Mouse (Mus musculus) forebrain, embryonic 15.5 days (tissue): ENCODE data around the gene Ccdc38. TPM values are rescaled to one million over a fixed set of nuclear protein-coding genes. Genes with fewer than 3 reads are reported as not detected.

Experiments
- ATAC-seq: fragments of 200-750 bp; cut with Nextera tagmentation; replicated peaks from 2 replicates; pipeline ENCODE4 v1.8.0; 2017; ENCODE audit warnings: mild to moderate bottlenecking, moderate TSS enrichment, moderate library complexity
- H3K27ac ChIP-seq: fragments of 300-500 bp; sonication (generic); replicated peaks from 2 replicates; pipeline ENCODE4 v1.5.1; 2015; ENCODE audit warnings: mild to moderate bottlenecking, inconsistent platforms
- H3K27me3 ChIP-seq: fragments of 300-500 bp; sonication (generic); 2 replicates; pipeline ENCODE4 v1.6.1; 2015; ENCODE audit warnings: inconsistent platforms
- H3K36me3 ChIP-seq: fragments of 300-500 bp; sonication (generic); 2 replicates; pipeline ENCODE4 v1.6.1; 2015; ENCODE audit warnings: mild to moderate bottlenecking, inconsistent platforms
- H3K4me1 ChIP-seq: fragments of 300-500 bp; sonication (generic); 2 replicates; pipeline ENCODE4 v1.6.1; 2015; ENCODE audit warnings: inconsistent platforms
- H3K4me2 ChIP-seq: fragments of 300-500 bp; sonication (generic); replicated peaks from 2 replicates; pipeline ENCODE4 v1.6.1; 2015; ENCODE audit warnings: mild to moderate bottlenecking, inconsistent platforms
- H3K4me3 ChIP-seq: fragments of 300-500 bp; sonication (generic); 2 replicates; pipeline ENCODE4 v1.5.1; 2015; ENCODE audit warnings: mild to moderate bottlenecking, inconsistent platforms
- H3K9ac ChIP-seq: fragments of 300-500 bp; sonication (generic); replicated peaks from 2 replicates; pipeline ENCODE4 v1.6.1; 2015; ENCODE audit warnings: mild to moderate bottlenecking, inconsistent platforms
- H3K9me3 ChIP-seq: fragments of 300-500 bp; sonication (generic); 2 replicates; pipeline ENCODE4 v1.6.1; 2016; ENCODE audit warnings: inconsistent platforms
- WGBS: fragments of 180-500 bp; shearing (Covaris S2); methylation state at CpG from one replicate; pipeline ENCODE4 v1.1.7; 2015; ENCODE audit warnings: mixed read lengths; 5-methylcytosine and 5-hydroxymethylcytosine counted together
- polyA plus RNA-seq: library from polyadenylated mRNA; unstranded; fragments of >200 nt; fragmentation: Nextera tagmentation; extraction: Ambion mirVana; gene quantifications from 2 replicates; pipeline ENCODE4 v1.2.1, GENCODE M21; 2015

The Ccdc38 gene
- polyA plus RNA-seq, 1 experiment from 2014 or later = 0.51 TPM

GRCm38 (mm10) chr10:93620438-93621179, 80.2 kb downstream of the Ccdc38 start:
- H3K4me1 ChIP-seq = no peaks in the 10 kb centered on the region
- H3K27ac ChIP-seq = no peak overlapping the region
- H3K36me3 ChIP-seq = no peaks in the 10 kb centered on the region
- H3K4me2 ChIP-seq = no peak overlapping the region
- no peak for ATAC-seq
- no peak overlapping the region for H3K4me3 ChIP-seq
- no peaks in the 10 kb centered on the region for H3K27me3 ChIP-seq
- 78% methylated on average over 7 of the region's 7 CpGs for WGBS
- H3K9me3 ChIP-seq = no peaks in the 10 kb centered on the region
- no peak overlapping the region for H3K9ac ChIP-seq

- 69% methylated on average over 9 of the region's 9 CpGs for WGBS
Observed at GRCm38 (mm10) chr10:93623725-93624124, 83.3 kb downstream of the Ccdc38 start.

GRCm38 (mm10) chr10:93624151-93624550, 83.7 kb downstream of the Ccdc38 start:
- Histone ChIP-seq H3K27ac (no peak overlapping the region), H3K4me2 (no peak overlapping the region), H3K9ac (no peak overlapping the region), H3K4me1 (no peaks in the 10 kb centered on the region), H3K27me3 (no peaks in the 10 kb centered on the region), H3K36me3 (no peaks in the 10 kb centered on the region), H3K9me3 (no peaks in the 10 kb centered on the region), H3K4me3 (no peak overlapping the region)
- ATAC-seq = no peak
- WGBS = 90% methylated on average over 10 of the region's 10 CpGs

More at GRCm38 (mm10) chr10:93623725-93624124, 83.3 kb downstream of the Ccdc38 start:
- no peak overlapping the region for H3K27ac ChIP-seq
- no peaks in the 10 kb centered on the region for H3K27me3 ChIP-seq
- H3K36me3 ChIP-seq = no peaks in the 10 kb centered on the region
- no peaks in the 10 kb centered on the region for H3K4me1 ChIP-seq
- H3K9ac ChIP-seq = no peak overlapping the region
- H3K9me3 ChIP-seq = no peaks in the 10 kb centered on the region
- H3K4me3 ChIP-seq = no peak overlapping the region
- no peak for ATAC-seq
- no peak overlapping the region for H3K4me2 ChIP-seq

- Histone ChIP-seq H3K4me2 (no peak overlapping the region), H3K27me3 (no peaks in the 10 kb centered on the region), H3K4me3 (no peak overlapping the region), H3K27ac (no peak overlapping the region), H3K9ac (no peak overlapping the region), H3K9me3 (no peaks in the 10 kb centered on the region), H3K36me3 (no peaks in the 10 kb centered on the region), H3K4me1 (no peaks in the 10 kb centered on the region)
- 97% methylated on average over 5 of the region's 5 CpGs for WGBS
- no peak for ATAC-seq
Observed at GRCm38 (mm10) chr10:93630310-93630709, 89.9 kb downstream of the Ccdc38 start.

- no peak for ATAC-seq
- no peaks in the 10 kb centered on the region for H3K4me1 ChIP-seq
- no peaks in the 10 kb centered on the region for H3K27me3 ChIP-seq
- no peaks in the 10 kb centered on the region for H3K36me3 ChIP-seq
- H3K4me2 ChIP-seq = no peak overlapping the region
- H3K9ac ChIP-seq = no peak overlapping the region
- H3K27ac ChIP-seq = no peak overlapping the region
- no peaks in the 10 kb centered on the region for H3K9me3 ChIP-seq
- no peak overlapping the region for H3K4me3 ChIP-seq
- 74% methylated on average over 4 of the region's 4 CpGs for WGBS
Observed at GRCm38 (mm10) chr10:93632086-93632485, 91.7 kb downstream of the Ccdc38 start.

- peak; percentile 74; the same call in 1 of the 2 replicates for ATAC-seq
- no peaks in the 10 kb centered on the region for H3K36me3 ChIP-seq
- 68% methylated on average over 5 of the region's 5 CpGs for WGBS
Observed at GRCm38 (mm10) chr10:93633563-93633962, 93.1 kb downstream of the Ccdc38 start.

More at GRCm38 (mm10) chr10:93633563-93633962, 93.1 kb downstream of the Ccdc38 start:
- H3K27ac ChIP-seq = no peak overlapping the region
- no peaks in the 10 kb centered on the region for H3K4me1 ChIP-seq
- H3K9me3 ChIP-seq = no peaks in the 10 kb centered on the region
- H3K9ac ChIP-seq = no peak overlapping the region
- no peak overlapping the region for H3K4me3 ChIP-seq
- no peak overlapping the region for H3K4me2 ChIP-seq
- H3K27me3 ChIP-seq = peaks cover 2% of the 10 kb centered on the region; the same call in 1 of the 2 replicates

Other genes with a start within 250 kb of the Ccdc38 start
- gene Elk3, start 229.5 kb upstream of the Ccdc38 start, polyA plus RNA-seq = 6.2 and 7.9 TPM in 2 replicates
- 95.1 and 99.0 TPM in 2 replicates for gene Lta4h, start 87.2 kb upstream of the Ccdc38 start, polyA plus RNA-seq
- not detected in 2 replicates for gene Hal, start 51.9 kb upstream of the Ccdc38 start, polyA plus RNA-seq
- 0.10 TPM in 1 of 2 replicates, not detected in the other for gene Amdhd1, start 599 bp upstream of the Ccdc38 start, polyA plus RNA-seq
- 97.2 and 108 TPM in 2 replicates for gene Snrpf, start 49.1 kb downstream of the Ccdc38 start, polyA plus RNA-seq
- gene Ntn4, start 100.0 kb downstream of the Ccdc38 start, polyA plus RNA-seq = 1.3 TPM in 2 replicates